Comparison of ENCODE assay signal across 23 mouse cellular contexts in the genomic region with DNA sequence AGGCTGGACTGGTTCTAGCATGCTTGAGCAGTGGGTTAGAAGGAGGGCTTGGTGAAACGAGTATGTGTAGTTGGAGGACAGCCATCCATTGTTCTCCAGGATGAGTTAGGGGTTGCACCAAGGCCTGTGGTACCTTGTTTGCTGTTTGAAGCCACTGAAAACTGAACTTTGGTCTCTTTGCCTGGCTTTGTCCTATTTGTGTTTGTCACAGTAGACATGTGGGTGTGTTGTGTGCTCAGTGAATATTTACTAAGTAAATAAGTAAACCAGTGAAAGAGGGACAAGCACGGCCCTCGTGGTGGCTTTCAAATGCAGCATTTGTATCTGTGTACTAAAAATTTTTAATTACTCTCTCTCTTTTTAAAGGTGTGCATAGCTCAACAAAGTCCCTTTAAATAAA.
DNase-seq lines count a peak whose midpoint lies in the region; ATAC-seq and TF ChIP-seq lines count a peak whose summit lies in the region.
"Had no signal": no experiment of that assay in that cellular context is flagged by ENCODE, and none has a peak within 500 bp of the region (broad histone marks: within the 10 kb centered on the region; RNA-seq: fewer than 3 reads in every experiment).

No protein-coding gene starts in this region.

- H3K27me3 ChIP-seq in kidney, embryonic 16.5 days (ENCODE audit: insufficient read depth, low read length), result no peaks in the 10 kb centered on the region
- H3K27me3 ChIP-seq in kidney, postnatal 0 days (ENCODE audit: insufficient read depth, low read length), result no peaks in the 10 kb centered on the region
- H3K27me3 ChIP-seq in liver, embryonic 12.5 days (replicated peaks), result no peaks in the 10 kb centered on the region
- H3K27me3 ChIP-seq in stomach, postnatal 0 days (ENCODE audit: control insufficient read depth, insufficient read depth, low read length), result no peaks in the 10 kb centered on the region
- no peaks in the 10 kb centered on the region for H3K27me3 ChIP-seq in forebrain, embryonic 12.5 days
- H3K27me3 ChIP-seq: embryonic facial prominence, embryonic 12.5 days; lung, embryonic 15.5 days; neural tube, embryonic 13.5 days had no signal

- no peak for TF ChIP-seq EP300 in stomach, postnatal 0 days (optimal IDR thresholded peaks at IDR 0.05)

- no peak overlapping the region for H3K4me2 ChIP-seq in kidney, embryonic 16.5 days (replicated peaks; ENCODE audit: low read depth, low read length)
- H3K4me2 ChIP-seq in kidney, postnatal 0 days (ENCODE audit: low read length), result no peak overlapping the region
- H3K4me2 ChIP-seq in liver, embryonic 12.5 days, result no peak overlapping the region
- H3K4me2 ChIP-seq in stomach, postnatal 0 days (replicated peaks; ENCODE audit: low read depth), result no peak overlapping the region
- no peak overlapping the region for H3K4me2 ChIP-seq in forebrain, embryonic 12.5 days
- H3K4me2 ChIP-seq: embryonic facial prominence, embryonic 12.5 days; heart, embryonic 11.5 days; lung, embryonic 15.5 days; neural tube, embryonic 13.5 days had no signal

- DNase-seq in kidney, adult 18-20 months, result peak; percentile 23
- peak; percentile 2 for DNase-seq in kidney, postnatal 0 days (ENCODE audit: low spot score)
- no peak for DNase-seq in stomach, postnatal 0 days (ENCODE audit: low spot score)
- no peak for DNase-seq in cerebellum, postnatal 4 days (ENCODE audit: low spot score in 2 of 2)
- no peak for DNase-seq in adrenal gland, adult 18-20 months (ENCODE audit: low spot score in 2 of 2)
- DNase-seq: adrenal gland, postnatal 36 days; cerebellum, adult 11-12 months; cerebellum, postnatal 10 days; gastrocnemius, adult 2 months; lung, postnatal 4 days; thymus, postnatal 25 days had no signal

- no peak overlapping the region for H3K4me3 ChIP-seq in kidney, embryonic 16.5 days (ENCODE audit: low read length)
- no peak overlapping the region for H3K4me3 ChIP-seq in kidney, postnatal 0 days (replicated peaks; ENCODE audit: low read depth, low read length)
- no peak overlapping the region for H3K4me3 ChIP-seq in liver, embryonic 12.5 days
- no peak overlapping the region for H3K4me3 ChIP-seq in stomach, postnatal 0 days (ENCODE audit: low read depth, low read length)
- H3K4me3 ChIP-seq in forebrain, embryonic 12.5 days (replicated peaks), result no peak overlapping the region
- H3K4me3 ChIP-seq: embryonic facial prominence, embryonic 12.5 days; gastrocnemius, adult 2 months; lung, embryonic 15.5 days; myocyte; neural tube, embryonic 13.5 days had no signal

- no peak for TF ChIP-seq CTCF in kidney, postnatal 0 days (IDR thresholded peaks at IDR 0.05; ENCODE audit: low read depth)
- TF ChIP-seq CTCF in stomach, postnatal 0 days (IDR thresholded peaks at IDR 0.05; ENCODE audit: low read depth), result no peak

- no peaks in the 10 kb centered on the region for H3K9me3 ChIP-seq in kidney, embryonic 16.5 days (ENCODE audit: low read length)
- H3K9me3 ChIP-seq in kidney, postnatal 0 days (replicated peaks; ENCODE audit: low read length), result no peaks in the 10 kb centered on the region
- no peaks in the 10 kb centered on the region for H3K9me3 ChIP-seq in liver, embryonic 12.5 days (replicated peaks)
- H3K9me3 ChIP-seq in stomach, postnatal 0 days (ENCODE audit: control insufficient read depth, low read length), result no peaks in the 10 kb centered on the region
- H3K9me3 ChIP-seq in forebrain, embryonic 12.5 days, result no peaks in the 10 kb centered on the region
- H3K9me3 ChIP-seq: embryonic facial prominence, embryonic 12.5 days; lung, embryonic 15.5 days; neural tube, embryonic 13.5 days had no signal

- H3K36me3 ChIP-seq in kidney, embryonic 16.5 days (ENCODE audit: insufficient read depth, low read length), result no peaks in the 10 kb centered on the region
- H3K36me3 ChIP-seq in kidney, postnatal 0 days (ENCODE audit: insufficient read depth, low read length), result no peaks in the 10 kb centered on the region
- no peaks in the 10 kb centered on the region for H3K36me3 ChIP-seq in liver, embryonic 12.5 days
- no peaks in the 10 kb centered on the region for H3K36me3 ChIP-seq in stomach, postnatal 0 days (ENCODE audit: control insufficient read depth, insufficient read depth, low read length)
- H3K36me3 ChIP-seq in forebrain, embryonic 12.5 days (replicated peaks), result no peaks in the 10 kb centered on the region
- H3K36me3 ChIP-seq: embryonic facial prominence, embryonic 12.5 days; lung, embryonic 15.5 days; neural tube, embryonic 13.5 days had no signal

- no peak for ATAC-seq in kidney, embryonic 16.5 days (ENCODE audit: low FRiP score, low TSS enrichment)
- ATAC-seq in kidney, postnatal 0 days (replicated peaks; ENCODE audit: low FRiP score, low read depth), result no peak
- peak; percentile 40 for ATAC-seq in liver, embryonic 12.5 days
- peak; percentile 59; the same call in 1 of the 2 replicates for ATAC-seq in stomach, postnatal 0 days (ENCODE audit: low FRiP score, low TSS enrichment)
- no peak for ATAC-seq in forebrain, embryonic 12.5 days (ENCODE audit: low FRiP score)
- ATAC-seq: CD4-positive, CD25-positive, alpha-beta regulatory T cell, adult 4 months; hindbrain, postnatal 0 days; intestine, embryonic 16.5 days; midbrain, embryonic 16.5 days had no signal

- no peaks in the 10 kb centered on the region for H3K4me1 ChIP-seq in kidney, embryonic 16.5 days (ENCODE audit: insufficient read depth, low read length)
- no peaks in the 10 kb centered on the region for H3K4me1 ChIP-seq in kidney, postnatal 0 days (replicated peaks; ENCODE audit: insufficient read depth, low read length)
- H3K4me1 ChIP-seq in liver, embryonic 12.5 days, result no peaks in the 10 kb centered on the region
- no peaks in the 10 kb centered on the region for H3K4me1 ChIP-seq in stomach, postnatal 0 days (replicated peaks; ENCODE audit: control insufficient read depth, insufficient read depth)
- H3K4me1 ChIP-seq in forebrain, embryonic 12.5 days, result no peaks in the 10 kb centered on the region
- H3K4me1 ChIP-seq: embryonic facial prominence, embryonic 12.5 days had no signal

- no peak overlapping the region for H3K9ac ChIP-seq in kidney, embryonic 16.5 days (replicated peaks; ENCODE audit: low read length)
- H3K9ac ChIP-seq in kidney, postnatal 0 days (ENCODE audit: low read depth, low read length), result no peak overlapping the region
- H3K9ac ChIP-seq in liver, embryonic 12.5 days, result no peak overlapping the region
- no peak overlapping the region for H3K9ac ChIP-seq in stomach, postnatal 0 days (ENCODE audit: low read length)
- no peak overlapping the region for H3K9ac ChIP-seq in forebrain, embryonic 12.5 days
- H3K9ac ChIP-seq: embryonic facial prominence, embryonic 12.5 days; lung, embryonic 15.5 days; neural tube, embryonic 13.5 days had no signal

- no peak overlapping the region for H3K27ac ChIP-seq in kidney, embryonic 16.5 days (ENCODE audit: low read length)
- H3K27ac ChIP-seq in kidney, postnatal 0 days, result no peak overlapping the region
- H3K27ac ChIP-seq in liver, embryonic 12.5 days, result no peak overlapping the region
- H3K27ac ChIP-seq in stomach, postnatal 0 days (replicated peaks), result no peak overlapping the region
- H3K27ac ChIP-seq in forebrain, embryonic 12.5 days, result no peak overlapping the region
- H3K27ac ChIP-seq: embryonic facial prominence, embryonic 12.5 days; gastrocnemius, adult 2 months; hindbrain, postnatal 0 days; lung, embryonic 15.5 days; neural tube, embryonic 13.5 days had no signal

- 60% methylated on average over 3 of the region's 3 CpGs for WGBS in kidney, embryonic 16.5 days
- WGBS in kidney, postnatal 0 days, result 40% methylated on average over 3 of the region's 3 CpGs
- 50% methylated on average over 3 of the region's 3 CpGs for WGBS in liver, embryonic 12.5 days (ENCODE audit: insufficient replicate concordance)
- WGBS in stomach, postnatal 0 days, result 39% methylated on average over 3 of the region's 3 CpGs
- 66% methylated on average over 3 of the region's 3 CpGs for WGBS in forebrain, embryonic 12.5 days

Comparison
In these comparisons a context has a peak if more than half of its experiments do, and no peak if none do; other contexts are left out.
1. DNase-seq: peak in kidney, adult 18-20 months (single experiment) and kidney, postnatal 0 days (single experiment); none in stomach, postnatal 0 days (single experiment), cerebellum, postnatal 4 days (0 of 2) and adrenal gland, adult 18-20 months (0 of 2).
2. ATAC-seq: peak in liver, embryonic 12.5 days (single experiment) and stomach, postnatal 0 days (single experiment); none in kidney, embryonic 16.5 days (single experiment), kidney, postnatal 0 days (single experiment) and forebrain, embryonic 12.5 days (single experiment).